Mouse (Mus musculus): ENCODE measurements at regions not wholly inside any gene's neighbourhood (a gene's known extent, or its start where the extent isn't known, plus 50 kb on each side); places are given as distances from the start of the nearest gene placed in this dataset.

- TF ChIP-seq CTCF (IDR thresholded peaks at IDR 0.05; ENCODE audit: low read depth), result no peak
- no peak for TF ChIP-seq EP300 (IDR thresholded peaks at IDR 0.05; ENCODE audit: low read depth)
- no peak overlapping the region for H3K4me3 ChIP-seq (ENCODE audit: low read depth, low read length)
- WGBS (ENCODE audit: insufficient replicate concordance), result 74% methylated on average over 15 of the region's 15 CpGs
- no peak for DNase-seq
- H3K4me1 ChIP-seq (ENCODE audit: insufficient read depth), result no peaks in the 10 kb centered on the region
- no peak overlapping the region for H3K27ac ChIP-seq (ENCODE audit: low read depth)
- H3K4me2 ChIP-seq (ENCODE audit: low read depth, low read length), result no peak overlapping the region
- no peaks in the 10 kb centered on the region for H3K9me3 ChIP-seq (ENCODE audit: low read length)
- no peaks in the 10 kb centered on the region for H3K36me3 ChIP-seq (replicated peaks; ENCODE audit: insufficient read depth, low read length)
- H3K27me3 ChIP-seq (ENCODE audit: insufficient read depth, low read length), result no peaks in the 10 kb centered on the region
- no peak for ATAC-seq
- H3K9ac ChIP-seq (replicated peaks), result no peak overlapping the region
Observed at GRCm38 (mm10) chr14:104297316-104298311, 170.2 kb downstream of the Pou4f1 start.

GRCm38 (mm10) chr14:104293814-104294213 lies 174.0 kb downstream of the Pou4f1 start:
- H3K27me3 ChIP-seq (ENCODE audit: insufficient read depth, low read length), result no peaks in the 10 kb centered on the region
- H3K36me3 ChIP-seq (replicated peaks; ENCODE audit: insufficient read depth, low read length), result no peaks in the 10 kb centered on the region
- H3K4me2 ChIP-seq (ENCODE audit: low read depth, low read length), result no peak overlapping the region
- H3K9me3 ChIP-seq (ENCODE audit: low read length), result no peaks in the 10 kb centered on the region
- H3K4me3 ChIP-seq (ENCODE audit: low read depth, low read length), result no peak overlapping the region
- no peaks in the 10 kb centered on the region for H3K4me1 ChIP-seq (ENCODE audit: insufficient read depth)
- no peak overlapping the region for H3K27ac ChIP-seq (ENCODE audit: low read depth)
- ATAC-seq (no peak), DNase-seq (no peak)
- TF ChIP-seq EP300 (IDR thresholded peaks at IDR 0.05; ENCODE audit: low read depth) (no peak), CTCF (IDR thresholded peaks at IDR 0.05; ENCODE audit: low read depth) (no peak)
- no peak overlapping the region for H3K9ac ChIP-seq (replicated peaks)
- 44% methylated on average over 4 of the region's 4 CpGs for WGBS (ENCODE audit: insufficient replicate concordance)

GRCm38 (mm10) chr14:104293147-104293546 lies 174.7 kb downstream of the Pou4f1 start:
- H3K4me1 ChIP-seq (ENCODE audit: insufficient read depth), result no peaks in the 10 kb centered on the region
- no peaks in the 10 kb centered on the region for H3K36me3 ChIP-seq (replicated peaks; ENCODE audit: insufficient read depth, low read length)
- no peak overlapping the region for H3K4me2 ChIP-seq (ENCODE audit: low read depth, low read length)
- no peak overlapping the region for H3K27ac ChIP-seq (ENCODE audit: low read depth)
- no peak overlapping the region for H3K4me3 ChIP-seq (ENCODE audit: low read depth, low read length)
- H3K9me3 ChIP-seq (ENCODE audit: low read length), result no peaks in the 10 kb centered on the region
- WGBS (ENCODE audit: insufficient replicate concordance), result 95% methylated on average over 2 of the region's 2 CpGs
- TF ChIP-seq EP300 (IDR thresholded peaks at IDR 0.05; ENCODE audit: low read depth) (no peak), CTCF (IDR thresholded peaks at IDR 0.05; ENCODE audit: low read depth) (no peak)
- H3K9ac ChIP-seq (replicated peaks), result no peak overlapping the region
- no peaks in the 10 kb centered on the region for H3K27me3 ChIP-seq (ENCODE audit: insufficient read depth, low read length)
- no peak for ATAC-seq
- no peak for DNase-seq

GRCm38 (mm10) chr14:104280353-104280752 lies 187.4 kb downstream of the Pou4f1 start:
- ATAC-seq (no peak), DNase-seq (no peak)
- Histone ChIP-seq H3K36me3 (replicated peaks; ENCODE audit: insufficient read depth, low read length) (no peaks in the 10 kb centered on the region), H3K9me3 (ENCODE audit: low read length) (no peaks in the 10 kb centered on the region), H3K9ac (replicated peaks) (no peak overlapping the region), H3K4me3 (ENCODE audit: low read depth, low read length) (no peak overlapping the region), H3K4me1 (ENCODE audit: insufficient read depth) (no peaks in the 10 kb centered on the region), H3K27ac (ENCODE audit: low read depth) (no peak overlapping the region), H3K4me2 (ENCODE audit: low read depth, low read length) (no peak overlapping the region), H3K27me3 (ENCODE audit: insufficient read depth, low read length) (no peaks in the 10 kb centered on the region)
- no peak for TF ChIP-seq EP300 (IDR thresholded peaks at IDR 0.05; ENCODE audit: low read depth)
- TF ChIP-seq CTCF (IDR thresholded peaks at IDR 0.05; ENCODE audit: low read depth), result no peak
- 79% methylated on average over 6 of the region's 6 CpGs for WGBS (ENCODE audit: insufficient replicate concordance)

GRCm38 (mm10) chr14:104279890-104280289 lies 187.9 kb downstream of the Pou4f1 start:
- Histone ChIP-seq H3K4me3 (ENCODE audit: low read depth, low read length) (no peak overlapping the region), H3K4me2 (ENCODE audit: low read depth, low read length) (no peak overlapping the region), H3K9ac (replicated peaks) (no peak overlapping the region), H3K27ac (ENCODE audit: low read depth) (no peak overlapping the region), H3K4me1 (ENCODE audit: insufficient read depth) (no peaks in the 10 kb centered on the region), H3K27me3 (ENCODE audit: insufficient read depth, low read length) (no peaks in the 10 kb centered on the region), H3K36me3 (replicated peaks; ENCODE audit: insufficient read depth, low read length) (no peaks in the 10 kb centered on the region), H3K9me3 (ENCODE audit: low read length) (no peaks in the 10 kb centered on the region)
- no peak for DNase-seq
- WGBS (ENCODE audit: insufficient replicate concordance), result 73% methylated on average over 5 of the region's 5 CpGs
- no peak for TF ChIP-seq EP300 (IDR thresholded peaks at IDR 0.05; ENCODE audit: low read depth)
- TF ChIP-seq CTCF (IDR thresholded peaks at IDR 0.05; ENCODE audit: low read depth), result no peak
- ATAC-seq, result no peak

GRCm38 (mm10) chr14:104274752-104275151 lies 193.0 kb downstream of the Pou4f1 start:
- DNase-seq (no peak), ATAC-seq (no peak)
- H3K27me3 ChIP-seq (ENCODE audit: insufficient read depth, low read length), result no peaks in the 10 kb centered on the region
- H3K9me3 ChIP-seq (ENCODE audit: low read length), result no peaks in the 10 kb centered on the region
- TF ChIP-seq EP300 (IDR thresholded peaks at IDR 0.05; ENCODE audit: low read depth) (no peak), CTCF (IDR thresholded peaks at IDR 0.05; ENCODE audit: low read depth) (no peak)
- no peaks in the 10 kb centered on the region for H3K36me3 ChIP-seq (replicated peaks; ENCODE audit: insufficient read depth, low read length)
- H3K27ac ChIP-seq (ENCODE audit: low read depth), result no peak overlapping the region
- H3K9ac ChIP-seq (replicated peaks), result no peak overlapping the region
- H3K4me2 ChIP-seq (ENCODE audit: low read depth, low read length), result no peak overlapping the region
- WGBS (ENCODE audit: insufficient replicate concordance), result 70% methylated on average over 4 of the region's 4 CpGs
- H3K4me1 ChIP-seq (ENCODE audit: insufficient read depth), result no peaks in the 10 kb centered on the region
- H3K4me3 ChIP-seq (ENCODE audit: low read depth, low read length), result no peak overlapping the region

All from liver, postnatal 0 days (tissue).